Mouse (Mus musculus) heart, embryonic 16.5 days (tissue): ENCODE measurements around the gene Mapt. TPM values are rescaled to one million over a fixed set of nuclear protein-coding genes. Genes with fewer than 3 reads are reported as not detected.

ENCODE experiments used
- ATAC-seq: fragments of 200-750 bp; cut with Nextera tagmentation; replicated peaks from 2 replicates; pipeline ENCODE4 v1.8.0; 2017; ENCODE audit warnings: moderate number of reproducible peaks; ENCODE audit not compliant: insufficient read depth, low FRiP score; ENCODE audit errors: extremely low read depth
- H3K27ac ChIP-seq: fragments of 300-500 bp; sonication (generic); 2 replicates; pipeline ENCODE4 v1.5.1; 2014; ENCODE audit warnings: mild to moderate bottlenecking, low read length, control low read depth, moderate library complexity
- H3K27me3 ChIP-seq: fragments of 300-500 bp; sonication (generic); 2 replicates; pipeline ENCODE4 v1.6.1; 2014; ENCODE audit warnings: low read length, mixed read lengths; ENCODE audit not compliant: control insufficient read depth, insufficient read depth
- H3K36me3 ChIP-seq: fragments of 300-500 bp; sonication (generic); 2 replicates; pipeline ENCODE4 v1.6.1; 2014; ENCODE audit not compliant: control insufficient read depth, insufficient read depth
- H3K4me1 ChIP-seq: fragments of 300-500 bp; sonication (generic); 2 replicates; pipeline ENCODE4 v1.6.1; 2014; ENCODE audit warnings: low read length, mixed read lengths; ENCODE audit not compliant: control insufficient read depth, insufficient read depth
- H3K4me2 ChIP-seq: fragments of 300-500 bp; sonication (generic); 2 replicates; pipeline ENCODE4 v1.6.1; 2014; ENCODE audit warnings: low read depth, mild to moderate bottlenecking, control low read depth, low read length
- H3K4me3 ChIP-seq: fragments of 300-500 bp; sonication (generic); 2 replicates; pipeline ENCODE4 v1.5.1; 2014; ENCODE audit warnings: mild to moderate bottlenecking, control low read depth, low read length
- H3K9ac ChIP-seq: fragments of 300-500 bp; sonication (generic); 2 replicates; pipeline ENCODE4 v1.6.1; 2014; ENCODE audit warnings: low read length, control low read depth
- H3K9me3 ChIP-seq: fragments of 300-500 bp; sonication (generic); replicated peaks from 2 replicates; pipeline ENCODE4 v1.6.1; 2016; ENCODE audit warnings: low read length; ENCODE audit not compliant: control insufficient read depth
- WGBS: fragments of 180-500 bp; shearing (Covaris S2); extraction: QIAGEN DNeasy Blood & Tissue Kit; methylation state at CpG from one replicate; pipeline ENCODE4 v1.1.7; 2014; 5-methylcytosine and 5-hydroxymethylcytosine counted together
- polyA plus RNA-seq: library from polyadenylated mRNA; unstranded; fragments of >200 nt; fragmentation: Nextera tagmentation; extraction: Ambion mirVana; gene quantifications from 2 replicates; pipeline ENCODE4 v1.2.1, GENCODE M21; 2015

Gene Mapt
- polyA plus RNA-seq, 1 experiment from 2014 or later = 0.88 TPM

DNA sequence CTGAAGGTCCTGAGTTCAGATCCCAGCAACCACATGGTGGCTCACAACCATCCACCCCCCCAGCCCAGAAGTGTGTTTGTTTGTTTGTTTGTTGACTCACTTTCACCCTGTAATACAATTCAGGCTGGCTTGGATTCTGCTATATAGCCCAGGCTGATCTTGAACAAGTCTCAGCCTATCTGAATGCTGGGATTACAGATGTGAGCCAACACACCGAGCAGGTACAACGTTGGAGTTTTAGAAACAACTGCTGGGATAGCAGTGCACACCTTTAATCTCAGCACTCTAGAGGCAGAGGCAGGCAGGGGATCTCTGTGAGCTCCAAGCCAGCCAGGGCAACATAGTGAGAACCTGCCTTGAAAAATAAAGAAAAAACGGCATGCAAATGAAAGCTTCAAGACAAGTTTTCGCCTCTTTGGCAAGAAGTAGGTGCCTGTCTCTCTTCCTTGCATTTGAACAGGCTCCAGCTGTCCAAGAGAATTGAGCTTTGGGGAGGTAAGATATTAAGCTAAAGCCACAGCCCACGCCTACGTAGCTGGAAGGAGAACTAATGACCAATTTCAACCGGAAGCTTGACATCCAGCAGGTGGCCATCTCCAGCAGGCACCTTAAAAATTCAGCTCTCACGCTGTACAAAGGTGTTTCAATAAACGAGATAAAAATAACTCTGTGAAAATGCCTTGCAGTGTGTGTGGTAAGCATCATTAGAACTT lies 968 bp upstream of the Mapt start:
- Histone ChIP-seq H3K9ac (peak overlapping the region; percentile 84), H3K9me3 (no peaks in the 10 kb centered on the region), H3K27me3 (peaks cover 37% of the 10 kb centered on the region), H3K4me3 (peak overlapping the region; percentile 81), H3K4me2 (peak overlapping the region; percentile 96), H3K36me3 (no peaks in the 10 kb centered on the region), H3K27ac (no peak overlapping the region), H3K4me1 (peaks cover 16% of the 10 kb centered on the region)
- ATAC-seq = no peak
- 8% methylated on average over 9 of the region's 9 CpGs for WGBS

DNA sequence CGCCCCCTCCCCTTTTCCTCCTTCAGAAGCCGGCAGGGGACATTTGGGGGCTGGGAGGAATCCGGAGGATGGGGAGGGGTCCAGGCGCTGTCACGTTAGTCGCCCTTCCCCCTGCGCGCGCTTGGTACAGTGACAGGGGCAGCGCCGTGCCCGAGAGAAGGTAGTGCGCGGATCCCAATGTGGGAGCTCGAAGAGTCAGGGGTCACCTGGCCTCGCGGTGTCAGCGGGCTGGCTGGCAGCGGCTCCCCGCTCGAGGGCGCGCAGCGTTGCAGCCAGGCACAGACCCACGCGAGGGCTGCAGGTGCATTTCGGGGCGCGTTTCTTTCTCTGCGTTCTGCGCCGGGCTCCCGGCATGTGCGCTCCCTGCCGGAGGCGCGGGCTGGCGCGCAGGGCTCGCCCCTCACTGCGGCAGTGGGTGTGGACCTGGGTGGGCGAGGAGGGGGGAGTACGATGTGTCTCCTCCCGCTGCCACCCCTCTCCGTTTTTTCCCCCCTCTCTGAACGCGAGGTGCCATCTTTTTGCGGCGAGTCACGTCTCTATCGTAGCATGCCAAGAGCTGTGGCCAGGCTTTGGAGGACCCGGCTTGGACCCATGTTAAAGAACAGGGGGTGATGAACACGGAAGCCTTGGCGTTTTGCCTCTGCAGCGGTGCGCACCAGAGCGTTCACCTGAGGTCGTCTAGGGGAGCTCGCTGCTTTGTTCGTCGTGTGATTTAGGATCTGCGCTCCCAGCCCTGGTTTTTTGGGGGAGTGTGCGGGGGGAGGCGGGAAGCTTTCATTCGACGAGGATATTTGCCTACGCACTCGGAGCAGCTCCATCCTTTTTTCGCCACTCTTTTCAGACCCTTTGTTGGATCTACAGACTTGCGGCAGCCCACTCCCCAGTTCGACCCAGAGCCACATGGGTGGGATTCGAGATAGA lies 1.2 kb downstream of the Mapt start:
- Histone ChIP-seq H3K4me3 (peak overlapping the region; percentile 81), H3K9ac (peak overlapping the region; percentile 42; the same call in 1 of the 2 replicates), H3K4me1 (peaks cover 16% of the 10 kb centered on the region), H3K27ac (no peak overlapping the region), H3K27me3 (peaks cover 51% of the 10 kb centered on the region), H3K9me3 (no peaks in the 10 kb centered on the region), H3K4me2 (peak overlapping the region; percentile 96), H3K36me3 (no peaks in the 10 kb centered on the region)
- 0 out of 2 replicates have a peak, but pooled peaks have one; percentile 11 for ATAC-seq
- under 1% methylated on average over 72 of the region's 72 CpGs for WGBS

DNA sequence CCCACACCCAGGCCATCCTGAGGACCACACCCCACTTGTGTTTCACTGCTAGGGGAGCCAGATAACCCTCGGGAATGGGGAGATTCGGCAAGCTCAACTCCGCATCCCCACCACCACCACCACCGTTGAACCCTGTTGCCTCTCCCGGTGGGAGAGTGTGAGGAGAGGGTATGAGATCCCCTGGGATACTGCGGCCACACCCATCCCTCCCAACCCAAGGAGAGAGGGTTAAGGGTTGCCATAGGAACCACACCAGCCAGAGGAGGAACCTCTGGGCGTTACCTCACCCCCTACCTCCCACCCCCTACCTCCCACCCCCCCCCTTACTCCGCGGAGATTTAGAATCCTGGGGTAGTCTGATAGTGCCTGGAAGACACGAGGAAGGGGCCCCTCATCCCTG lies 1.9 kb downstream of the Mapt start:
- H3K27ac ChIP-seq = no peak overlapping the region
- H3K9me3 ChIP-seq = no peaks in the 10 kb centered on the region
- H3K4me2 ChIP-seq = no peak overlapping the region
- WGBS = 0% methylated on average over 10 of the region's 10 CpGs
- H3K36me3 ChIP-seq = no peaks in the 10 kb centered on the region
- H3K27me3 ChIP-seq = peaks cover 51% of the 10 kb centered on the region
- peak overlapping the region; percentile 81 for H3K4me3 ChIP-seq
- peaks cover 16% of the 10 kb centered on the region for H3K4me1 ChIP-seq
- no peak overlapping the region for H3K9ac ChIP-seq
- no peak for ATAC-seq

DNA sequence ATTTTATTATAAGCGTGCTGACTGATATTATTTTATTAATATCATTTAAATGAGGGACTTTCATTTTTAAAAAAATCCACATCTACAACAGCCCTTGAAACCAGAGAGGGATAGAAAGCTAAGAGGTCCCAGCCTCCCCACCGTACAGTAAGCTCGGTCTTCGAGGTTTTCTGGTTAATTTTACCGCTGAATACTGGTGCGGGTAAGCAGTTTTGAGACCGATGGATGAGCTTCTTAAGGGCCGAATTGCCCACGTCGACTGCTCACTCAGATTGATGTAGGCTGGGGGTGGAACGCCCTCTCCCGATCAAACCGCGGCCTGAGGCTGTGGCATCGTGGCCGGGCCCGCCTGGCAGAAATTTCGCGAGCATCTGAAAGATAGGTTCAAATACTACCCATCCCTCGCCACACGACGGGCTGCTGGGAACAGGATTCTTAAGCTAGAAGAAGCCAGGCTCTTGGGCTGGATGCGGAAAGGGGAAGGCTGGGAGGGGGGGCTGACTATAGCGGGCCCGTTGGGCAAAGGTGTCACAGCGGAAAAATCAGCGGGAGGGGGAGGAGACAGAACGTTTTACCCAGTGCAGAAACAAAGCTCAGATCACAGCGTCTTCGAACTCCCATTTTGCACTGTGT lies 2.5 kb downstream of the Mapt start:
- Histone ChIP-seq H3K4me2 (no peak overlapping the region; the same call in 1 of the 2 replicates), H3K4me1 (peaks cover 16% of the 10 kb centered on the region), H3K9ac (no peak overlapping the region), H3K27ac (no peak overlapping the region), H3K27me3 (peaks cover 51% of the 10 kb centered on the region), H3K36me3 (no peaks in the 10 kb centered on the region), H3K9me3 (no peaks in the 10 kb centered on the region), H3K4me3 (no peak overlapping the region; the same call in 1 of the 2 replicates)
- 4% methylated on average over 30 of the region's 30 CpGs for WGBS
- no peak for ATAC-seq

DNA sequence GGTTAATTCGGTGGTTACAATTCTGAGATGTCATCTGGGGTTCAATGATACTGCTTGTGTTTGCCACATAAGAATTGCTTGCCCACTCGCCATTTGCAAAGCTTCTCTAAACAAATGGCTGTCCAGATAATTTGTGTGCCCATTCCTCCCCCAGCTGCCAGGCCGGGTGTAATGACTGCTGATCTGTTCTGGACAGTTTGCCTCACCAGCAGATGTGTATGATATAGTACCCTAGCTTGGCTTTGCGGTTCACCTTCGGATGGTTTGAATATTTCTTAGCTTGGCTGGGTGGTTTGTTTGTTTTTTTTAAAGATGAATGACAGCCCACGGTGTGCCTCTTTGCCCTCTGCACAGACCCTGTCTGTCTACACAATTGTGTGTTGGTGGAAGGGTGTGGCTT lies 3.5 kb downstream of the Mapt start:
- peaks cover 16% of the 10 kb centered on the region for H3K4me1 ChIP-seq
- no peak overlapping the region for H3K27ac ChIP-seq
- 51% methylated on average over 6 of the region's 6 CpGs for WGBS
- no peak overlapping the region for H3K4me3 ChIP-seq
- no peak overlapping the region for H3K9ac ChIP-seq
- no peaks in the 10 kb centered on the region for H3K9me3 ChIP-seq
- no peak for ATAC-seq
- H3K4me2 ChIP-seq = no peak overlapping the region
- peaks cover 45% of the 10 kb centered on the region for H3K27me3 ChIP-seq
- no peaks in the 10 kb centered on the region for H3K36me3 ChIP-seq

DNA sequence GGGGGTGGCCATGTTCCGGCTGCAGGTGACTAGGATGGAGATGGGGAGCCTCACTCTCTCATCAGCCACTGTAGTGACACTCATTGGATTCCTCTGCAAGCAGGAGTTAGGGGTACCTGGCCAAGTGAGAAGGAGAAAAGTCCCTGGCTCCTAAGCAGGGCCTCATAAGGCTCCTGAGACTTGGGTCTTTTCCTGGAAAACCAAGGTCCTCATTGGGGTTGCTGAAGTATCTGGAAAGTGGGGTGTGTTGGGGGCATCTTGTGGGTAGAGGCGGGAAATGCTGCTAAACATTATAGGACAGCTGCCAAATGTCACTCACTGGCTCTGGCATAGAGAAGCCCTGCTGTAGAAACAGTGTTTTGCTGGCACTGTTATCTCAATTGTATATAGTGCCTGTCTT lies 4.7 kb downstream of the Mapt start:
- H3K36me3 ChIP-seq = no peaks in the 10 kb centered on the region
- no peak for ATAC-seq
- no peak overlapping the region for H3K4me2 ChIP-seq
- no peak overlapping the region for H3K9ac ChIP-seq
- H3K27ac ChIP-seq = no peak overlapping the region
- peaks cover 11% of the 10 kb centered on the region; the same call in 1 of the 2 replicates for H3K4me1 ChIP-seq
- H3K9me3 ChIP-seq = no peaks in the 10 kb centered on the region
- 70% methylated on average over 2 of the region's 2 CpGs for WGBS
- peaks cover 45% of the 10 kb centered on the region for H3K27me3 ChIP-seq
- H3K4me3 ChIP-seq = no peak overlapping the region

DNA sequence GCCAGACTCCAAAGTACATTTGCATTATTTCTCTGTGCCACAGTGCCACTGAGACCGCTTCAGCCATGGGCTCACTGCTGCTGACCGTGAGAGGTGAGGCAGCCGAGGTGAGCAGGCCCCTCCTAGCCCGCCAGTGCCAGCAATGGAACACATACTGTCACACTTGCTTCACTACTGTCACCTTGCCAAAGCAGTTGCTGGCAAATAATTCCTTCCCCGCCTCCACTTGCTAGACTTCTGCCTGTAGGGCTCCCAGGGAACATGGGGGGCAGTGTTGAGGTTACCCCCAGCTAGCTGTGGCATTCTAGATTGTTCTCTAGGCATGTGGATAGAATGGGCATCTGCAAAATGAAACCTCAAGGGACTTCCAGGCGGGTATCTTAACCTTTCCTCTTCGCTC lies 6.0 kb downstream of the Mapt start:
- H3K4me1 ChIP-seq = peaks cover 5% of the 10 kb centered on the region; the same call in 1 of the 2 replicates
- ATAC-seq = no peak; the same call in 1 of the 2 replicates
- H3K4me3 ChIP-seq = no peak overlapping the region
- no peaks in the 10 kb centered on the region for H3K36me3 ChIP-seq
- WGBS = 53% methylated on average over 7 of the region's 7 CpGs
- H3K9ac ChIP-seq = no peak overlapping the region
- peaks cover 41% of the 10 kb centered on the region for H3K27me3 ChIP-seq
- no peaks in the 10 kb centered on the region for H3K9me3 ChIP-seq
- no peak overlapping the region for H3K4me2 ChIP-seq
- H3K27ac ChIP-seq = no peak overlapping the region

DNA sequence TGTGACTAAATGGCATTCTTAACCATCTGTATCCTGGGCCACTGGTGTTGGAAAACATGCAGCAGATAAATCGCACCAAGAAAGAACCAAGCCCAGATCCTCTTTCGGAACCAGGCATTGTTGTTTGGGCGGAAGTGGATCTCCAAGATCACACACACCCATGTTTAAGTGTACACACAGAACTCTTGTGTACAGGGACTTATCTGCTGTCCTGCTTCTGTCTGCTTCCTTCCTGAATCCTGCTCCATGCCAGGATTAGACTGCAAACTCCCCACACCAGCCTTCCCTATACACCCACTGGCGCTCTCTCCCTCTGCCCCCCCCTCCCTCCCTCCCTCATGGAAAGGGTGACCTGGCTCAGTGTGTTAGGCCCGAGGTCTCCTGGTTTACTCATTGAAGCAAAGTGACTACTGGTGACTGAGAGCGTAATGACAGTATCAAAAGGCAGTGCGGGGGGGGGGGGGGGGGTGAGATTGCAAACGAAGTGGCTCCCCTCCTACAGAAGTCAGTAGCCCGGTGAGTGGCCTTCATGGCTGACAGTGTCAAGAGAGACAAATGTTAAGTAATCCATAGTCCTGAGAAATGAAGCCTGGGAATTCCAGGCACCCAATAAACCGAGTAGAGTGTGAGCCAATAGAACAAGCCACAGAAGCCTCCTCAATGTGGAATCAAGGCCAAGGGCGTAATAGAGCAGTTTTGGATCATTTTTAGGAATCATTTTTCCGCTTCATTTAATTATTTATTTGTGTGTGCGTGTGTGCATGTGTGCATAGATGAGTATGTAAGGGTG lies 7.0 kb downstream of the Mapt start:
- Histone ChIP-seq H3K36me3 (no peaks in the 10 kb centered on the region), H3K27me3 (peaks cover 32% of the 10 kb centered on the region), H3K4me1 (no peaks in the 10 kb centered on the region), H3K4me3 (no peak overlapping the region), H3K27ac (no peak overlapping the region), H3K9me3 (no peaks in the 10 kb centered on the region), H3K4me2 (no peak overlapping the region), H3K9ac (no peak overlapping the region)
- no peak for ATAC-seq
- 59% methylated on average over 12 of the region's 13 CpGs for WGBS
